Mouse (Mus musculus): ENCODE measurements around the gene Lrrc25. TPM values are rescaled to one million over a fixed set of nuclear protein-coding genes. Genes with fewer than 3 reads are reported as not detected.

Lrrc25 gene
- polyA plus RNA-seq, 1 experiment, result 1.4 TPM

DNA sequence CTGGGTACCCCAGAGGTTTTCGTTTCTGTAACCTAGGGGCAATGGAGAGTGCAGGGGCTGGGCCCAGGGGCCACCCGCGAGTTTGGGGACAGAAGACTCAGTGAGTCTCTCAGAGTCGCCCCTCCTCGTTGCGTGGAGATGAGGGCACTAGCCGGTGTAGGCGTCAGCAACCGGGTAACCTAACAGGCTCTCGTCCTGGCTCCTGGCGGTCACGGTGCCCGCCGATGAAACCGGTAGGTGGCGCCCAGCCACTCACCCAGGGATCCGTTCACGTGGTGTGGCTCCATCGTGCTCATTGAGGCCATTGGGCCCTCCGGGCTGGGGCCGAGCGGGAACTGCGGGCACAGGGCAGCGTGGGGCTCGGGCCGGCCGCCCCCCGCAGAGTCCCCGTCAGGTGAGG is 17.7 kb upstream of the Lrrc25 start:
- Histone ChIP-seq H3K27ac (ENCODE audit: insufficient read depth, low read length) (no peak overlapping the region), H3K4me1 (ENCODE audit: control insufficient read depth, insufficient read depth, low read length) (0 out of 2 replicates have a peak, but pooled peaks cover 3% of the 10 kb centered on the region)

DNA sequence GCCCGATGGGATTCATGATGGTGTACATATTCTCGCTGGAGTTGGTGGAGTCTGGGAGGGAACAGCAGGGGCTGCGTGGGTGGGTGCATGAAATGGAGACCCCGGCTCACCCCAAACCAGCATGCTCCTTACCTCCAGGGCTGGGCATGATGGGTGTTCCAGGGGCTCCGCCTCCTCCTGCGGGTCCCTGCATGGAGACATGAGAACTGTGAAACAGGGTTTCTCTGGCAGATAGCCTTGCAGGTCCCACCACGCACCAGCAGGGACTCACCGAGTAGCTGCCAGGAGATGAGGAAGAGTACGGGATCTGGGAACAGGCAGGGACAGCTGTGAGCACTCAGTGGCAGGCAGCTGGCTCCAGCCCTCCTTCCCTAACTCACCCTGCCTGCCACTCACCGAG is 17.2 kb upstream of the Lrrc25 start:
- TF ChIP-seq POLR2A (IDR thresholded peaks at IDR 0.05; ENCODE audit: extremely low read depth, insufficient read depth, low read length) (no peak), CTCF (IDR thresholded peaks at IDR 0.05; ENCODE audit: extremely low read depth, insufficient read depth, low read length) (no peak)
- no peak overlapping the region for H3K27ac ChIP-seq (ENCODE audit: insufficient read depth, low read length)

More for the DNA sequence above, 17.7 kb upstream of the Lrrc25 start:
- peak overlapping the region; percentile 3; the same call in 1 of the 2 replicates for H3K4me3 ChIP-seq (ENCODE audit: insufficient read depth, low read length)
- TF ChIP-seq POLR2A (IDR thresholded peaks at IDR 0.05; ENCODE audit: extremely low read depth, insufficient read depth, low read length) (peak; percentile 32; the same call in 1 of the 2 replicates), CTCF (IDR thresholded peaks at IDR 0.05; ENCODE audit: extremely low read depth, insufficient read depth, low read length) (peak; percentile 56)

DNA sequence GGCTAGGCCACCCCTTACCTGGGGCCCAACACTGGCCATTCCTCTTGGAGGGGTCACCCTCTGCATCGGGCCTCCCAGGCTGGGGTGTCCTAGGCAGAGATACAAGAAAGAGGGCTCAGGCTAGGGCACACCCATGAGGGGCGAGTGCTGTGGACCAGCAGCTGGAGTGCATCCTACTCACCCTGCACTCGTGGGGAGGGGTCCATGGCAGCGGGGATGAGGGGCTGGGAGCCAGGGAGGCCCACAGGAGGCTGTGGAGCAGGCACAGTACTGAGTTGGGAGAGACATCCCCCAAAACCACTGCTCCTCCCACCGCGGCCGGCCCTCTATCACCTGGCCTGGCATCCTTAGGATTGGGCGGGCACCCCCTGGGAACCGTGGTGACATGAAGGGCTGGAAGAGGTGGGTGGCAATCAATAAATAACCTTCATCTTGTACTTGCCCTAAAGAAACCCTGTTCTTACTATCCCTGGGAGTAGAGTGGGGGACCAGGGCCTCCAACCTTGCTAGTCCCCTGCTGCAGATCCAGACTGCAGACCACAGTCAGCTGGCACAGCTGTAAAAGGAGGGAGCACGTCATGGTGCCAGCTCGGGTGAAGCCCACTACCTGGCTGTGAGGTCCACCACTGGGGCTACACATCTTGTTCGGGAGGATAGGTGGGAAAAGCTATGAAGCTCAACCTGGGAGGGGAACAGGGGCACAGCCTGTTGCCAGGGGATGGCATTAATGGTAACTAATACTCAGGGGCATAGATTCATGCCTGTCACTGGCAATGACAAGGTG is 16.3 kb upstream of the Lrrc25 start:
- TF ChIP-seq CTCF (IDR thresholded peaks at IDR 0.05; ENCODE audit: extremely low read depth, insufficient read depth, low read length) (no peak), POLR2A (IDR thresholded peaks at IDR 0.05; ENCODE audit: extremely low read depth, insufficient read depth, low read length) (no peak)
- Histone ChIP-seq H3K27ac (ENCODE audit: insufficient read depth, low read length) (no peak overlapping the region), H3K4me1 (ENCODE audit: control insufficient read depth, insufficient read depth, low read length) (0 out of 2 replicates have a peak, but pooled peaks cover 3% of the 10 kb centered on the region), H3K4me3 (ENCODE audit: insufficient read depth, low read length) (no peak overlapping the region)

More for the DNA sequence above, 17.2 kb upstream of the Lrrc25 start:
- Histone ChIP-seq H3K4me1 (ENCODE audit: control insufficient read depth, insufficient read depth, low read length) (0 out of 2 replicates have a peak, but pooled peaks cover 3% of the 10 kb centered on the region), H3K4me3 (ENCODE audit: insufficient read depth, low read length) (peak overlapping the region; percentile 3; the same call in 1 of the 2 replicates)

DNA sequence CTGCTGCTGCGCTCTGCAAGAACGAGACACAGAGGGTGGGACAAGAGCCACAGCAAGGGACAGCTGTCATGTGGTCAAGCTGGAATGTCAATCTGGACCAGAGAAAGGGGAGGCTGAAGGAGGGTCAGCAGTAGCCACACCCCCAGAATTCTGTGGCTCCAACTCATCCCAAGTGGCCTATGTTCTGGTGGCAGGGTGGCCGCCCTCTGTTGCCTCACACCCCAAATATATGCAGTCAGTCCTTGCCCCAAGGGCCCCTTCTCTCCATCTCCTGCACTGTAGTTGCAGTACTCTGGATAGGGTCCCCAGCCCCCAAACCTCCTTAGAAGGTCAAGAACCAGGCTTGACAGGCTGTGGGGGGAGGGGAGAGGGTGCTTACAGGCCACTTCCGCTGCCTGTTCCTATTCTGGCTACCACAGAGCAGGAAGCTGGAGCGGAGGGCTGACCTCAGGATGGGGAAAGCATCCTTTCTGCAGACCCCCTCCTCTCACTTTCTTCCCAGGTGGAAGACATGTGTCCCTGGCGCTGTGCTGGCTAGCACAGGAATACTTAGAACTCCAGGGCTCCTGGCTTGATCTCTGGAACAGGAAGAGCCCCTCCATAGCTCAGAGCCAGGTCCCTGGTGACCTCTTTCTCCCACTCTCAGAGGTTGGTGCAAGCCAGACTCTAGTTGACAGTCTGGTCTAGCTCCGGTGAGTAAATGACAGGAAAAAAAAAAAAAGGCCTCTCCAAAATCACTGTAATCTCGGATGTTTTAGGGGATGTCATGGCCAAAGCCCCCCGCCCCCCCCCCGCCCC is 15.3 kb upstream of the Lrrc25 start:
- TF ChIP-seq CTCF (IDR thresholded peaks at IDR 0.05; ENCODE audit: extremely low read depth, insufficient read depth, low read length) (no peak), POLR2A (IDR thresholded peaks at IDR 0.05; ENCODE audit: extremely low read depth, insufficient read depth, low read length) (no peak)
- H3K27ac ChIP-seq (ENCODE audit: insufficient read depth, low read length), result peak overlapping the region; percentile 85
- H3K4me1 ChIP-seq (ENCODE audit: control insufficient read depth, insufficient read depth, low read length), result 0 out of 2 replicates have a peak, but pooled peaks cover 3% of the 10 kb centered on the region
- no peak overlapping the region for H3K4me3 ChIP-seq (ENCODE audit: insufficient read depth, low read length)

DNA sequence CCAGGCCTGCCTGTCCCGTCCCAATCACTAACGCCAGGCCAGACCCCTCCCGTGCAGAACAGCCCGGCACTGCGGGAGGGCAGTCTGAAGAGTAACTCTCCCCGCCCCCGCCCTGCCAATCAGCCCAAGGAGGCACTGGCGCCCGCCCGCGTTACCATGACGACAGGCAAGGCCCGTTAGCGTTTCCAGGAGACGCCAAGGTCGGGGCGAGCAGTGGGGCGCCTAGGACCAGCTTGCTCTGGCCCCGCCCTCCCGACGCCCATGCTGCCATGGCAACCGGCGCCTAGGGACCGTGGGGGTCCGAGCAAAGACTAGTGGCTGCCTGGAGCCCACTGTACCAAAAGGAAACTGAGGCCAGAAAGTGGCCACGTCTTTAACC is 14.7 kb upstream of the Lrrc25 start:
- Histone ChIP-seq H3K4me1 (ENCODE audit: control insufficient read depth, insufficient read depth, low read length) (0 out of 2 replicates have a peak, but pooled peaks cover 3% of the 10 kb centered on the region), H3K4me3 (ENCODE audit: insufficient read depth, low read length) (no peak overlapping the region), H3K27ac (ENCODE audit: insufficient read depth, low read length) (0 out of 2 replicates have a peak overlapping the region, but pooled peaks have one; percentile 38)
- no peak for TF ChIP-seq CTCF (IDR thresholded peaks at IDR 0.05; ENCODE audit: extremely low read depth, insufficient read depth, low read length)
- no peak for TF ChIP-seq POLR2A (IDR thresholded peaks at IDR 0.05; ENCODE audit: extremely low read depth, insufficient read depth, low read length)

DNA sequence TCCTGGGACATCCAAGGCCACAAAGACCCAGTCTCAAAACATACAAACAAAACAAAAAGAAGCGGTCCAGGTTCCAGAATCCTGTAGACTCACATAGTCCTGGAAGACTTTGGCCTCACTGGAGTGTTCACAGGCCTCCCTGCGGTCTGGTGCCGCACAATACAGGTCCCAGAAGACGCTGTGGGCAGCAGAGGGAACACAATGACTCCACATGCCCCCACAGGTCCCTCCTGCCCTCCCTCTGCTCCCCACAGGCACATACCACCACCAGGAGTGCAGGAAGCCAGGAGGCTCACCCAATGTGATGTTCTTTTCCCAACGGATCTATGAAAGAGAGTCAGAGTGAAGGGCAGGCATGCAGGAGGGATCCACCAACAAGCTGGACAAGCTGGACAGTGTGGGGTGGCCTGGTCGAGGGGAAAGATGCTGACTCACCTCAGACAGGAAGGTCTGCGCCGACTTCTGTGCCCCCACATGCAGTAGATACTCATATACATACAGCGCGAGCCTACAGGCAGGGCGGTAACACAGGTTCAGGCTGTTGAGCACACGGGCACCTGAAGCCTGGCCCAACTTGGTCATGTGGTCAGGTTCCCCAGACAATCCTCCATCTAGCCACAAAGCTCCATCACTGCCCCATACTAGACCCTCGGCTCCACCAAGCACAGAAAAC is 13.7 kb upstream of the Lrrc25 start:
- TF ChIP-seq CTCF (IDR thresholded peaks at IDR 0.05; ENCODE audit: extremely low read depth, insufficient read depth, low read length) (no peak), POLR2A (IDR thresholded peaks at IDR 0.05; ENCODE audit: extremely low read depth, insufficient read depth, low read length) (no peak)
- H3K27ac ChIP-seq (ENCODE audit: insufficient read depth, low read length), result no peak overlapping the region
- 0 out of 2 replicates have a peak, but pooled peaks cover 3% of the 10 kb centered on the region for H3K4me1 ChIP-seq (ENCODE audit: control insufficient read depth, insufficient read depth, low read length)
- H3K4me3 ChIP-seq (ENCODE audit: insufficient read depth, low read length), result no peak overlapping the region

DNA sequence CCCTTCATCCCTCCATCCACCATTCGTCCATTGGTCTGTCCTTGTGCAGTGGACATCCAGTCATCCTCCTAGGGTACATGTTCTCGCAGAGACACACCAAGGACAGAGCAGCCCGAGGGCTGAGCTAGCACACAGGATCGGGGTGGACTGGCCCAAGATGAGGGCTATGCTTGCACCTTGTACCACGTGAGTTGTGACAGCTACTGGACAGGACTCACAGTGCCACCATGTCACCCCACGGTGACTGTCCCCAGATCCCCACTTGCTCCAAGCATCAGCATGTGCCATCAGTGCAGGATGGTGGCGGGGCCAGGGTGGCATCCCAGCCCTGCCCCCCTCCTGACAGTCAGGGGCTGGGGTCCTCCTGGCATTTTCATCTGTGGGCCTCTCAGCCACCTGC is 11.4 kb upstream of the Lrrc25 start:
- no peak overlapping the region for H3K4me3 ChIP-seq (ENCODE audit: insufficient read depth, low read length)
- no peak for TF ChIP-seq POLR2A (IDR thresholded peaks at IDR 0.05; ENCODE audit: extremely low read depth, insufficient read depth, low read length)
- TF ChIP-seq CTCF (IDR thresholded peaks at IDR 0.05; ENCODE audit: extremely low read depth, insufficient read depth, low read length), result no peak
- H3K27ac ChIP-seq (ENCODE audit: insufficient read depth, low read length), result no peak overlapping the region
- peaks cover 7% of the 10 kb centered on the region; the same call in 1 of the 2 replicates for H3K4me1 ChIP-seq (ENCODE audit: control insufficient read depth, insufficient read depth, low read length)

DNA sequence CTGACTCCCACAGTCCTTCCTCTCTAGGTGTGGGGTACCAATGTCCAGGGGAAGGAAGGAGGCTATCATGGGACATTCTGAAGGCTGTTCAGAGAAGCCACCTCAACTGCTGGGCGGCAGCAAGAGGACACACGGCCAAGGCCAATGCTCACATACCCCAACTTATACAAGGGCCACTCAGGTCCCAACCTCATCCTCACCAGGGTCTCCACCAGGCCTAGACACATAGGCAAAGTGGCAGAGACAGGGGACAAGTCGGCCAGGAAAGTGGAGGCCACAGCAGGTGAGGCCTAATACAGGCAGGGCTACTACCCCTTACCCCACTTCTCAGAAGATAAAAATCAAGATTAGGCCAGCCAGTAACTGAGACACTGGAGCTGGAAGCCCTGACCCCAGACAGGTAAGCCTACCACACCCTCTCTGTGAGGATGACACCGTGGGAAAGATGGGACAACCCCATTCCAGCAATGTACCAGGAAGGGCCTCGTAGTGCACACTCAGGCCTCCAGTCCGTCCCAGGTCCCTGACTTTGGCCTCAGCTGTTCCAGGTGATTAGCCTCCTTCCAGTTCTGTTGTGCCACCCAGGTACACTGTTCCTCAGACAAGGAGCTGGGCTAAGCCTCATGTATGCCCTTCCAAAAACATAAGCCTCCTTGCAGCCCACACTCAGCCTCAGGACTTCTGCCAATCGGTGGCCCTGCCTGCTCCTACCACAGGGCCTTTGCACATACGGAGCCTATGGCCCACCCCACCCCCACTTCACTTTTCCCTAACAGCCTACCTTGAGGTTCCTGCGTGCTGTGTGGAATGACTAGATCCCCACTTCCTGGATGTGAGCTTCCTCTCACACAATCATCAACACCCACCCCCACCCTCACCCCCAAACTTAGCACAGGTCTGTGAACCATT is 9.8 kb upstream of the Lrrc25 start:
- Histone ChIP-seq H3K4me1 (ENCODE audit: control insufficient read depth, insufficient read depth, low read length) (peaks cover 6% of the 10 kb centered on the region), H3K4me3 (ENCODE audit: insufficient read depth, low read length) (peak overlapping the region; percentile 92; the same call in 1 of the 2 replicates), H3K27ac (ENCODE audit: insufficient read depth, low read length) (no peak overlapping the region)
- TF ChIP-seq POLR2A (IDR thresholded peaks at IDR 0.05; ENCODE audit: extremely low read depth, insufficient read depth, low read length), result no peak
- no peak for TF ChIP-seq CTCF (IDR thresholded peaks at IDR 0.05; ENCODE audit: extremely low read depth, insufficient read depth, low read length)

All from cortical plate, adult 2 months (tissue).